Mouse (Mus musculus): ENCODE results near the gene Efna1.

DNA sequence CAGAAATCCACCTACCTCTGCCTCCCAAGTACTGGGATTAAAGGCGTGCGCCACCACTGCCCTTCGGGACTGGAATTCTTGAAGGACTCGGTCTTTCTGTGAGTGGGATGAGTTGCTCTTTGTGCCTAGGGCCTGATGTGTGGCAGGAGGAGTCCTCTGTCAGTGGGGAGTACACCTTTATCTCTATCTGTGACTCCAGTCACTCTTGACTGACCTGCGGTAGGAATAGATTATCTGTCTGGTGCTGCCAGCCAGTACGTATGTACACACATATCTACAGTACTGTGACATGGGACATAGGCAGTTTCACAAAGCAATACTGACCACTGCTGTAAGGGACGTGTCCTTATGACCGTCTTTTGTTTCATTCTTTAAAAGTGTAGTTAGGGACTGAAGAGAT, 44.9 kb upstream of the Efna1 start:
- TF ChIP-seq CTCF (IDR thresholded peaks at IDR 0.05; ENCODE audit: control insufficient read depth, insufficient read depth, insufficient read length) (no peak), MYOG (IDR thresholded peaks at IDR 0.05; ENCODE audit: control insufficient read depth, extremely low read depth, insufficient read length) (no peak)
